Mouse (Mus musculus) kidney, embryonic 14.5 days (tissue): ENCODE data around the gene Cryba4. TPM values are rescaled to one million over a fixed set of nuclear protein-coding genes. Genes with fewer than 3 reads are reported as not detected.

ENCODE experiments used
- ATAC-seq: fragments of 200-750 bp; cut with Nextera tagmentation; 2 replicates; pipeline ENCODE4 v1.8.0; 2017; ENCODE audit warnings: moderate number of reproducible peaks, mild to moderate bottlenecking, moderate TSS enrichment, moderate library complexity; ENCODE audit not compliant: low FRiP score, low TSS enrichment
- H3K27ac ChIP-seq: fragments of 300-500 bp; sonication (generic); 2 replicates; pipeline ENCODE4 v1.5.1; 2014; ENCODE audit warnings: low read depth, mild to moderate bottlenecking, low read length, moderate library complexity, mixed read lengths
- H3K27me3 ChIP-seq: fragments of 300-500 bp; sonication (generic); 2 replicates; pipeline ENCODE4 v1.6.1; 2014; ENCODE audit warnings: mild to moderate bottlenecking, low read length; ENCODE audit not compliant: control insufficient read depth, insufficient read depth
- H3K36me3 ChIP-seq: fragments of 300-500 bp; sonication (generic); 2 replicates; pipeline ENCODE4 v1.6.1; 2014; ENCODE audit warnings: low read length, mixed read lengths; ENCODE audit not compliant: control insufficient read depth, insufficient read depth
- H3K4me1 ChIP-seq: fragments of 300-500 bp; sonication (generic); 2 replicates; pipeline ENCODE4 v1.6.1; 2014; ENCODE audit warnings: low read length, mixed read lengths; ENCODE audit not compliant: control insufficient read depth, insufficient read depth
- H3K4me2 ChIP-seq: fragments of 300-500 bp; sonication (generic); replicated peaks from 2 replicates; pipeline ENCODE4 v1.6.1; 2014; ENCODE audit warnings: low read depth, mild to moderate bottlenecking, low read length
- H3K4me3 ChIP-seq: fragments of 300-500 bp; sonication (generic); 2 replicates; pipeline ENCODE4 v1.5.1; 2014; ENCODE audit warnings: mild to moderate bottlenecking, low read length
- H3K9ac ChIP-seq: fragments of 300-500 bp; sonication (generic); 2 replicates; pipeline ENCODE4 v1.6.1; 2014; ENCODE audit warnings: low read depth, mild to moderate bottlenecking, low read length, moderate library complexity
- H3K9me3 ChIP-seq: fragments of 300-500 bp; sonication (generic); 2 replicates; pipeline ENCODE4 v1.6.1; 2016; ENCODE audit warnings: low read length; ENCODE audit not compliant: control insufficient read depth
- WGBS: fragments of 180-500 bp; shearing (Covaris S2); extraction: QIAGEN DNeasy Blood & Tissue Kit; methylation state at CpG from one replicate; pipeline ENCODE4 v1.1.7; 2014; 5-methylcytosine and 5-hydroxymethylcytosine counted together
- polyA plus RNA-seq: library from polyadenylated mRNA; unstranded; fragments of >200 nt; fragmentation: Nextera tagmentation; extraction: Ambion mirVana; gene quantifications from 2 replicates; pipeline ENCODE4 v1.2.1, GENCODE M21; 2014

Cryba4 gene
- polyA plus RNA-seq, 1 experiment from 2014 or later, result 0.83 TPM

DNA sequence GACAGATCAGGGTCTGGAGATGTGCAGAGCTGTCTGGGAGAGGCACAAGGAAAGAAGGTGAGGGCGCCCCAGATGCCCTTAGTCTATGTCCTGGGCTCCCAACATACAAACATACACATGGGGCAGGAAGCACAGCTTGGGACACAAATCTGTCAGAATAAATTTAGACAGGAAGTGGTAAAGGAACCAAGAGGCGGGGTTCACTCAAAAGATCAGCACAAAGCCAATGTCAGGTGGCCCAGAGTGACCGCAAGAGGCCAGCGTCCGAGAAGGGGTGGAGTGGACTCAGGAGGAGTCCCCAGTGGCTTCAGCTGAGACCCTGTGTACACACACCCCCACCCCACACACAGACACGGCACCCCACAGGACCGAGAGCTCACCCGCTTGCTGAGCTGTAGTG is 32.1 kb downstream of the Cryba4 start:
- Histone ChIP-seq H3K27ac (no peak overlapping the region), H3K4me3 (no peak overlapping the region), H3K4me1 (peaks cover 8% of the 10 kb centered on the region), H3K9me3 (no peaks in the 10 kb centered on the region), H3K4me2 (no peak overlapping the region), H3K27me3 (no peaks in the 10 kb centered on the region; the same call in none of the 2 replicates), H3K9ac (no peak overlapping the region), H3K36me3 (no peaks in the 10 kb centered on the region)
- WGBS, result 72% methylated on average over 8 of the region's 8 CpGs
- no peak for ATAC-seq

DNA sequence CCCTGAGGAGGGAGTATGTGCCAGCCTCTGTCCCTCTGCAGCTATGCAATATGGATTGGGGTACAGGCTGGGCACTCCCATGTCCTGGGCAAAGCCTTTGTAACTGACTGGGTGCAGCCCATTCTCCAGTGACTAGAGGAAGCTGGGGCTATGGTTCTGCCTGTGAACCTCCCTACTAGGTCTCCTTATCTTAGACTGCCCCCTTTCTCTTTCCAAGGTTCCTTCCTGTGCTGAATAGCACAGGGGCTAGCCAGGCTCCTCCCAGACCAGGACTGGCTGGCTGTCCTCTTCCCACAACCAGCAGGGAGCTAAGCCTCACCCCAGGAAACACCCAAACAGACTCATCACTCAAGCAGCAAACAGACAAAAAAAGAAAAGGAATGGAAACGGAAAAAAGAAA is 32.9 kb downstream of the Cryba4 start:
- H3K4me3 ChIP-seq, result no peak overlapping the region
- no peak overlapping the region for H3K27ac ChIP-seq
- H3K9ac ChIP-seq, result no peak overlapping the region
- H3K9me3 ChIP-seq, result no peaks in the 10 kb centered on the region
- H3K4me2 ChIP-seq, result no peak overlapping the region
- peaks cover 10% of the 10 kb centered on the region for H3K4me1 ChIP-seq
- no peak for ATAC-seq
- H3K27me3 ChIP-seq, result no peaks in the 10 kb centered on the region; the same call in none of the 2 replicates
- WGBS, result 22% methylated on average over 1 of the region's 1 CpGs
- no peaks in the 10 kb centered on the region for H3K36me3 ChIP-seq

DNA sequence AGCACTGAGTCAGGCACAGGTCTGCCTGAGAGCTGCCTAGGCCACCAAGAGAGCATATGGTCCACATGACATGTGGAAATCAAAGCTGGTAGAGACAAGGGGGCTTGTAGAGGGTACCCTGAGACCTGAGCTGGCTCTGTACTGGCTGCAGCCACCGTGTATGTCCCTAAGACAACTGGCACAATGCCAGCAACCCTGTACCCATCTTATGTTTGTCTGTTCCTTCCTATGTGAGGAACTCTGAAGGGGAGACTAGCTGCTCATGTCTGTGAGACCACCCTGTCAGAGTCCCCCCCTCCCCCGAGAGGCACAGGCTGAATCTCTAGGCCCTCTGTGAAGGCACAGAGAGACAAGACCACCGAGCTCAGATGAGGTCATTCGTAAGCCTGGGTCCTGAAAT is 33.6 kb downstream of the Cryba4 start:
- Histone ChIP-seq H3K9me3 (no peaks in the 10 kb centered on the region), H3K27ac (no peak overlapping the region), H3K9ac (no peak overlapping the region), H3K4me1 (peaks cover 14% of the 10 kb centered on the region), H3K27me3 (no peaks in the 10 kb centered on the region; the same call in none of the 2 replicates), H3K36me3 (no peaks in the 10 kb centered on the region), H3K4me3 (no peak overlapping the region), H3K4me2 (no peak overlapping the region)
- WGBS, result 74% methylated on average over 4 of the region's 4 CpGs
- ATAC-seq, result no peak

DNA sequence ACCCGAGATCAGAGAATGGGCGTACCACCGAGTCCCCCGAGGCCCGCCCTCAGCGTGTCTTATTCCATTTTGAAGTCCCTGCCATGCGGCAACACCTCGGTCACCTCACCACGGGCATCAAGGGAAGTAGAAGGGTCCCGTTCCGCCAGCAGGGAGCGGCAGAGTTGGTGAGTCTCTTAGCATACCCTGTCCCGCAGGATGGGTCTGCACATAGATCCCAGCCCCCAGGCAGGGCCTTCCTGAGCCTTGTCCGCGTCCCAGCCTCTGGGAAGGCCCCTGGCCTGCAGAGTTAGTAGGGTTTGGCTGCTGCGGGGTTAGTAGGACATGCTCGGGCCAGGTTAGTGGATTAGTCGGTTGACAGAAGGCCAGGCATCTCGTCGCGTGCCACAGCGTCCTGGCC is 35.3 kb downstream of the Cryba4 start:
- no peaks in the 10 kb centered on the region for H3K36me3 ChIP-seq
- ATAC-seq, result no peak
- no peak overlapping the region for H3K4me2 ChIP-seq
- 58% methylated on average over 22 of the region's 22 CpGs for WGBS
- no peaks in the 10 kb centered on the region for H3K9me3 ChIP-seq
- H3K9ac ChIP-seq, result no peak overlapping the region
- H3K4me3 ChIP-seq, result no peak overlapping the region
- no peak overlapping the region for H3K27ac ChIP-seq
- no peaks in the 10 kb centered on the region; the same call in 1 of the 2 replicates for H3K27me3 ChIP-seq
- peaks cover 14% of the 10 kb centered on the region for H3K4me1 ChIP-seq

DNA sequence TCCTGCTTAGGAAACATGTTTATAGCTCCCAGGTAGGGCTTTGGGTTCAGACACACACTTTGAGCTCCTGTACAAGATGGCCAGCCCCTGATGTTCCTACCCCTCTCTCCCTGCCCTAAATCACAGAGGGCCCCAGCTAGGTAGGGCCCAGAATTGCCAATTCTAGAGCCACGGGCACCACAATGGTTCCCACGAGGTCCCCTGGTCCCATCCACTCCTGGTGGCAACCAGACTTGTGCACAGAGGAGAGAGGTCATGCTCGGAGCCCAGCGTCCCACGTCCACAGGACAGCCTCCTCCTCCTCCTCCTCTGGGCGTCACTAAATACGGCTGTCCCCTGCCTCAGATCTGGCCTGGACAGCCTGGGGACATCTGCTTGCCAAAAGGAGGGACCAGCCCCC is 36.0 kb downstream of the Cryba4 start:
- no peaks in the 10 kb centered on the region for H3K36me3 ChIP-seq
- no peak overlapping the region for H3K27ac ChIP-seq
- no peak overlapping the region for H3K9ac ChIP-seq
- 75% methylated on average over 7 of the region's 7 CpGs for WGBS
- H3K4me2 ChIP-seq, result no peak overlapping the region
- H3K9me3 ChIP-seq, result no peaks in the 10 kb centered on the region
- no peak overlapping the region for H3K4me3 ChIP-seq
- no peaks in the 10 kb centered on the region; the same call in 1 of the 2 replicates for H3K27me3 ChIP-seq
- peaks cover 14% of the 10 kb centered on the region for H3K4me1 ChIP-seq
- ATAC-seq, result no peak

DNA sequence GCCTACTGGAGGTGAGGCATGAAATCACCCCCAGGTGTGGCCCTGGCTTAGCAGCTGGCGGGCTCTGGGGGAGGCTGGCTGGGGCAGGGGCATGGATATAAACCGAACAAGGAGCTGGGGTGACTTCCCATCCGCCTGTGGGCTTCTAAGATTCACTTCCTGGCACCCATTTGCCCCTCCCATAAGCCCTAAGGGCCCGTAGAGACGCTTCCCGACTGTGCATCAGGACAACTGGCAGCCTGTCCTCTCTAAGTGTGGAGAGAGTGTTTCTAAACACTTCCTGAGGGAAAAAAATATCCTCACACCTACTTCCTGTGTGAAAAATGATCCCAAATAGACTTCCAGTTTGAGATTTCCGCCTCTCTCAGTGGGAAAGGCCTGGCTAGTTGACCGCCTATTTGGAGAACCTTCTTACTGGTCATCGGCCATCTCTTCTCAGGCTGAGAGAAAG is 36.5 kb downstream of the Cryba4 start:
- no peaks in the 10 kb centered on the region for H3K9me3 ChIP-seq
- H3K9ac ChIP-seq, result no peak overlapping the region; the same call in 1 of the 2 replicates
- peak overlapping the region; percentile 25 for H3K4me2 ChIP-seq
- peaks cover 14% of the 10 kb centered on the region for H3K4me1 ChIP-seq
- no peaks in the 10 kb centered on the region for H3K36me3 ChIP-seq
- H3K27me3 ChIP-seq, result no peaks in the 10 kb centered on the region; the same call in 1 of the 2 replicates
- ATAC-seq, result no peak
- H3K27ac ChIP-seq, result peak overlapping the region; percentile 60; the same call in 1 of the 2 replicates
- 44% methylated on average over 9 of the region's 9 CpGs for WGBS
- peak overlapping the region; percentile 12; the same call in 1 of the 2 replicates for H3K4me3 ChIP-seq

DNA sequence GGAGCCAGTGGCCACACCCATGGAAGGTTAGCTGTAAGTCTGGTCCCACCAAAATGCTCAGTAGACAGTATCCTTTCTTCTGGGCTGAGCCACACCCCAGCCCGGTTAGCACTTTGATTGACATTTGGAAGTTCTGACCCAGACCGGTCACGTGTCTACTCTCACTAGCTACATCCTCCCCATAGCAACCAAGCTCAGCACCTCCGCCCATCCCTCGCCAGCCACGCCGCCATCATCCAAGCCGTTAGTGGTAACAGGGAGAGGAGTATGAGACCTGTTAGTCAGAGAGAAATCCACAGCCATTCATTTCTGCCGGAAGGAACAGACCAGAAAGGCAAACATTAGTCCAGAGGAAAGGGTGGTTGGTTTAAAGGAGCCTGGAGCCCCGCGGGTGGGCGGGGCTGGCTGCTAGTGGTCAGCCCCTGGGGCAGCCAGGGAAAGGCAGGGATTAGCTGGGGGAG is 37.0 kb downstream of the Cryba4 start:
- no peak for ATAC-seq
- Histone ChIP-seq H3K27ac (peak overlapping the region; percentile 60; the same call in 1 of the 2 replicates), H3K4me1 (peaks cover 14% of the 10 kb centered on the region), H3K9ac (no peak overlapping the region), H3K4me3 (peak overlapping the region; percentile 12; the same call in 1 of the 2 replicates), H3K4me2 (peak overlapping the region; percentile 25), H3K27me3 (no peaks in the 10 kb centered on the region; the same call in 1 of the 2 replicates), H3K9me3 (no peaks in the 10 kb centered on the region), H3K36me3 (no peaks in the 10 kb centered on the region)
- WGBS, result 23% methylated on average over 12 of the region's 12 CpGs

DNA sequence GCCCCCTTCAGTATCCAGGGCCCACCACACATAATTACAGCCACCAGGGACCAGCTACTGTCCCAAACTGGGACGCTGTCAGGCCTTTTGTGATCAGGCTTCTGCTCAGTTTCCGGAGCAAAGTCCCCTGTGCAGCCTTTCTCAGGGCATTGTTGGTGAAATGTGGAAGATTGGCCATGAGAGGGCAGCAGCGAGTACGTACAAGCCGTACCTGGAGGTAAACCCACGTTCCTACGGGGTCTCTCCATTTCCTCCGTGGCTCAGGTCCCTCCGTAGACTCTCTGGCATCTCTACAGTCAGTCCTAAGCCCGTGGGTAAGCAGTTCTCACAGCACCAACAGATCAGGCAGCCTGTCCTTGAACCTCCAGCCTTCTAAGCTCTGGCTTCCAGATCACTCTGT is 37.9 kb downstream of the Cryba4 start:
- H3K4me1 ChIP-seq, result peaks cover 14% of the 10 kb centered on the region
- no peaks in the 10 kb centered on the region; the same call in 1 of the 2 replicates for H3K27me3 ChIP-seq
- no peak overlapping the region for H3K9ac ChIP-seq
- H3K9me3 ChIP-seq, result no peaks in the 10 kb centered on the region
- H3K4me2 ChIP-seq, result no peak overlapping the region
- WGBS, result 3% methylated on average over 10 of the region's 10 CpGs
- ATAC-seq, result no peak
- no peak overlapping the region for H3K4me3 ChIP-seq
- no peak overlapping the region for H3K27ac ChIP-seq
- H3K36me3 ChIP-seq, result no peaks in the 10 kb centered on the region

DNA sequence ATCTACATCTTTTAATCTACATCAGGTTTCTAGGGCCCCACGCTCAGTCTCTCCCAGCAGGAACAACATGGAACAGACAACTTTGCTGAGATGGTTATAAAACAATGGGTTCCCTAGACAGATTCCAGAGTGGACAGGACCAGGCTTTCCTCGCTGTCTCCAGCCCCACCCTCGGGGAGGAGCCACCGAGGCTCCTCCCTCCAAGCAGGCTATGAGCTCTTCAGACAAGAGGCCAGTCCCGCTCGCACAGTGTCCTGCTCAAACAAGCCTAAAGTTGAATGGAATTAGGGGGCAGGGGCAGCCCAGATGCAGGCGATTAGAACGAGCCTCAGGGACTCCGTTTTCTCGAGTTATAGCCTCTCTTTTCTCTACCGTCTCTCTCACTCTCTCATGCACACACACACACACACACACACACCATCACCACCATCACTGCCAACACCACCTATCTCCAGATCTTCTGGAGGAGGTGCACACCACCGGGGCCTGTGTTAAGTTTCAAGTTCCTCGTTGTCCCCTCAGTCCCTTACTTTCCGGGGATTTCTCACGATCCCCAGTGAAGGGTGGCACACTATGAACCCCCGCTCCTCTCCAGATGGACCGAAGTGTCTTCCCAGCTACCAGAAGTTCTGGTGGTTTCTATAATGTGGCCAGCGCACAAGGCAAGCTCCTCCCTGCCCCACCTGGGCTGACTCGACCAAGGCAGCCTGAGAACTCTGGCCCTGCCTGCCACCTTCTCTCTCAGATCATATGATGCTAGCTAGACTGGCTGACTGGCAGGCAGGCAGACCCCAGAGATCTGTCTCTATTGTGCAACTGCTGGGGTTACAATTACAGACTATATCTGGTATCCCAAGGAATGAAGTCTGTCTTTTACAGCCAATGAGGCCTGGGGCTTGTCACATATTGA is 38.7 kb downstream of the Cryba4 start:
- ATAC-seq, result no peak
- Histone ChIP-seq H3K9ac (no peak overlapping the region), H3K9me3 (no peaks in the 10 kb centered on the region), H3K27ac (no peak overlapping the region), H3K4me3 (no peak overlapping the region), H3K36me3 (no peaks in the 10 kb centered on the region), H3K27me3 (no peaks in the 10 kb centered on the region; the same call in 1 of the 2 replicates), H3K4me1 (peaks cover 14% of the 10 kb centered on the region), H3K4me2 (no peak overlapping the region)
- WGBS, result 47% methylated on average over 19 of the region's 19 CpGs
